Mouse (Mus musculus) ES-E14 (cell line): ENCODE measurements around the gene Cdc14a.

Experiments
- CHD2 ChIP-seq: IDR thresholded peaks from 2 replicates; pipeline ENCODE4 v1.6.1; 2014; ENCODE audit warnings: mild to moderate bottlenecking, low read depth, low read length, inconsistent platforms
- HCFC1 ChIP-seq: IDR thresholded peaks from 2 replicates; pipeline ENCODE4 v1.6.1; 2012; ENCODE audit warnings: low read length, inconsistent platforms, borderline replicate concordance; ENCODE audit not compliant: insufficient read depth
- MAFK ChIP-seq: IDR thresholded peaks from 2 replicates; pipeline ENCODE4 v1.6.1; 2014; ENCODE audit warnings: mild to moderate bottlenecking, low read depth, low read length, inconsistent platforms; ENCODE audit not compliant: insufficient read depth
- ZC3H11A ChIP-seq: IDR thresholded peaks from 2 replicates; pipeline ENCODE4 v1.6.1; 2012; ENCODE audit warnings: low read depth, mild to moderate bottlenecking, inconsistent platforms, low read length, borderline replicate concordance
- ZNF384 ChIP-seq: IDR thresholded peaks from 2 replicates; pipeline ENCODE4 v1.6.1; 2012; ENCODE audit warnings: low read depth, low read length, inconsistent platforms

DNA sequence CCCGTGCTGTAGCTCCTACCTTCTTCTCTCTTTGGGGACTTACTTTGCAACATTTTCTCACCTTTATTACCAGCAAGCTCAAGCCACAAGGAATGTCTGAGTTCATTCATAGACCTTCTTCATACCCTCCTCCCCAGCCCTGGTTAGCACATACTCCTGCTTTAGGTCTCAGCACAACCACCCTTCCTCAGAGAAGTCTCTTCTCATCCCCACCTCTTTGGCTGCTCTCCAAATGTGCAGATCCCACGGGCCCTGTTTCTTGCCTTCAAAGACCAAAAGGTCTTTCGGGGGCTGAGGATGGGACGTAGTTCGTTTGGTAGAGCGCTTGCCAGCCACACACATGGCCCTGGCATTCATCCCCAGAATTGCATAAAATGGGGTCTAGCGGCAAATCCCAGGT lies 13.8 kb downstream of the Cdc14a start:
- TF ChIP-seq ZNF384 (no peak), HCFC1 (no peak), CHD2 (no peak), MAFK (no peak), ZC3H11A (no peak)
